In the genomic region with DNA sequence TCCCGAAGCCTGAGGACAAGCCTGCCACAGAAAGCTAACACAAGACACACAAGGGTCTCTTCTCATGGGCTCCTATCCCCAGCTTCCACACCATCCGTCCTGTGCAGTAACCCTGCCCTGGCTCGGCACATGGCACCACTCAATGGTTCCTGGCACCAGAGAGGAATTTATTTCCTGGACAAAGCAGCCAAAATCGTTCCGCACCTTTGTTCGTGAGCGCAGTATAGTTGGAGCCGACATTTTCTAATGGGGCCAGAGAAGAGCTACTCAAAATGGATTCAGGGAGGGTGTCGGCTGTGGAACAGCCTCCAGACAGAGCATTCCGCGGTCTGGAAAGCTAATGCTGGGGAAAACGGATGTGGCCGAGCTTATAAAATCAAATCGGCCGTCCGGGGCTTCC, we compare ENCODE assay signal across 10 mouse cellular contexts. TPM values are rescaled to one million over a fixed set of nuclear protein-coding genes. Genes with fewer than 3 reads are reported as not detected.
DNase-seq lines count a peak whose midpoint lies in the region; ATAC-seq and TF ChIP-seq lines count a peak whose summit lies in the region.
"Had no signal": no experiment of that assay in that cellular context is flagged by ENCODE, and none has a peak within 500 bp of the region (broad histone marks: within the 10 kb centered on the region; RNA-seq: fewer than 3 reads in every experiment).

No protein-coding gene starts in this region.

- ATAC-seq in hindbrain, embryonic 13.5 days (ENCODE audit: low FRiP score) = no peak
- 0 out of 2 replicates have a peak, but pooled peaks have one; percentile 38 for ATAC-seq in midbrain, embryonic 16.5 days

- peak overlapping the region; percentile 45 for H3K27ac ChIP-seq in hindbrain, embryonic 13.5 days
- no peak overlapping the region for H3K27ac ChIP-seq in hindbrain, embryonic 10.5 days
- H3K27ac ChIP-seq in cortical plate, adult 2 months (ENCODE audit: insufficient read depth, low read length) = peak overlapping the region; percentile 17
- H3K27ac ChIP-seq in embryonic fibroblast, embryonic 13.5 days (ENCODE audit: insufficient read depth, low read length) = peak overlapping the region; percentile 71
- H3K27ac ChIP-seq in midbrain, embryonic 16.5 days (ENCODE audit: low read length) = peak overlapping the region; percentile 41; the same call in 1 of the 2 replicates

- H3K9ac ChIP-seq in hindbrain, embryonic 13.5 days = no peak overlapping the region; the same call in 1 of the 2 replicates
- H3K9ac ChIP-seq in midbrain, embryonic 16.5 days (ENCODE audit: low read depth, low read length) = no peak overlapping the region; the same call in 1 of the 2 replicates

- H3K36me3 ChIP-seq in hindbrain, embryonic 13.5 days = no peaks in the 10 kb centered on the region
- H3K36me3 ChIP-seq in hindbrain, embryonic 10.5 days = no peaks in the 10 kb centered on the region
- no peaks in the 10 kb centered on the region for H3K36me3 ChIP-seq in midbrain, embryonic 16.5 days (ENCODE audit: control insufficient read depth, insufficient read depth, low read length)

- no peaks in the 10 kb centered on the region for H3K9me3 ChIP-seq in hindbrain, embryonic 13.5 days
- no peaks in the 10 kb centered on the region for H3K9me3 ChIP-seq in hindbrain, embryonic 10.5 days
- H3K9me3 ChIP-seq in midbrain, embryonic 16.5 days (replicated peaks; ENCODE audit: control insufficient read depth, low read length, poor library complexity, severe bottlenecking) = no peaks in the 10 kb centered on the region

- no peak overlapping the region for H3K4me3 ChIP-seq in hindbrain, embryonic 13.5 days
- H3K4me3 ChIP-seq in hindbrain, embryonic 10.5 days = no peak overlapping the region
- H3K4me3 ChIP-seq in cortical plate, adult 2 months (ENCODE audit: insufficient read depth, low read length) = no peak overlapping the region
- H3K4me3 ChIP-seq in embryonic fibroblast, embryonic 13.5 days (ENCODE audit: insufficient read depth, low read length) = no peak overlapping the region
- no peak overlapping the region for H3K4me3 ChIP-seq in midbrain, embryonic 16.5 days (ENCODE audit: low read depth, low read length)

- TF ChIP-seq POLR2A in cortical plate, adult 2 months (IDR thresholded peaks at IDR 0.05; ENCODE audit: extremely low read depth, insufficient read depth, low read length) = no peak
- TF ChIP-seq POLR2A in embryonic fibroblast, embryonic 13.5 days (IDR thresholded peaks at IDR 0.05; ENCODE audit: low read depth, low read length) = no peak

- no peak for TF ChIP-seq CTCF in cortical plate, adult 2 months (IDR thresholded peaks at IDR 0.05; ENCODE audit: extremely low read depth, insufficient read depth, low read length)
- TF ChIP-seq CTCF in embryonic fibroblast, embryonic 13.5 days (IDR thresholded peaks at IDR 0.05; ENCODE audit: borderline replicate concordance, insufficient read depth, low read length) = no peak

- H3K27me3 ChIP-seq in hindbrain, embryonic 13.5 days = peaks cover 99% of the 10 kb centered on the region
- peaks cover 100% of the 10 kb centered on the region for H3K27me3 ChIP-seq in hindbrain, embryonic 10.5 days (ENCODE audit: insufficient read depth, poor library complexity, severe bottlenecking)
- H3K27me3 ChIP-seq in midbrain, embryonic 16.5 days (ENCODE audit: control insufficient read depth, insufficient read depth, low read depth, low read length) = peaks cover 30% of the 10 kb centered on the region

- DNase-seq in hindbrain, embryonic 10.5 days (ENCODE audit: low spot score) = no peak
- no peak for DNase-seq in adrenal gland, postnatal 25 days
- no peak for DNase-seq in urinary bladder, adult 18-20 months (ENCODE audit: low spot score in 2 of 2)
- DNase-seq: kidney, postnatal 14 days; lung, postnatal 10 days; thymus, adult 18-20 months had no signal

- 69% methylated on average over 16 of the region's 16 CpGs for WGBS in hindbrain, embryonic 13.5 days
- 77% methylated on average over 16 of the region's 16 CpGs for WGBS in hindbrain, embryonic 10.5 days
- 62% methylated on average over 16 of the region's 16 CpGs for WGBS in midbrain, embryonic 16.5 days

- peaks cover 66% of the 10 kb centered on the region for H3K4me1 ChIP-seq in hindbrain, embryonic 13.5 days (replicated peaks)
- H3K4me1 ChIP-seq in hindbrain, embryonic 10.5 days (replicated peaks) = peaks cover 35% of the 10 kb centered on the region
- H3K4me1 ChIP-seq in cortical plate, adult 2 months (ENCODE audit: control insufficient read depth, insufficient read depth, low read length) = peaks cover 27% of the 10 kb centered on the region
- H3K4me1 ChIP-seq in embryonic fibroblast, embryonic 13.5 days (ENCODE audit: control insufficient read depth, insufficient read depth, low read length) = peaks cover 35% of the 10 kb centered on the region
- peaks cover 12% of the 10 kb centered on the region for H3K4me1 ChIP-seq in midbrain, embryonic 16.5 days (ENCODE audit: control insufficient read depth, insufficient read depth, low read length)

- H3K4me2 ChIP-seq in hindbrain, embryonic 13.5 days = no peak overlapping the region
- H3K4me2 ChIP-seq in midbrain, embryonic 16.5 days (ENCODE audit: low read length) = no peak overlapping the region

RNA-seq across cellular contexts. Expression of gene G430095P16Rik, which starts 26.7 kb away (rescaled TPM):
- 1.0 and 2.3 TPM in 2 replicates for polyA plus RNA-seq in hindbrain, embryonic 13.5 days (2015; fragmentation: Nextera tagmentation; extraction: Ambion mirVana)
- polyA plus RNA-seq in hindbrain, embryonic 10.5 days (2016; fragmentation: Nextera tagmentation; extraction: Ambion mirVana) = 0.54 and 1.9 TPM in 2 replicates
- 0.30 and 0.42 TPM in 2 replicates for polyA plus RNA-seq in cortical plate, adult 2 months (2012; rRNA removed)
- polyA plus RNA-seq in embryonic fibroblast, embryonic 13.5 days (2011; ENCODE audit: insufficient read length, low read depth, missing spikeins) = 0.74 TPM in 1 of 2 replicates, not detected in the other
- 0.80 and 1.1 TPM in 2 replicates for polyA plus RNA-seq in midbrain, embryonic 16.5 days (2015; fragmentation: Nextera tagmentation; extraction: Ambion mirVana)
- not detected in 2 replicates for total RNA-seq in adrenal gland, postnatal 25 days (2021)

RNA-seq across cellular contexts. Expression of gene Lyl1, which starts 48.3 kb away (rescaled TPM):
- polyA plus RNA-seq in hindbrain, embryonic 13.5 days (2015; fragmentation: Nextera tagmentation; extraction: Ambion mirVana) = 3.9 and 4.2 TPM in 2 replicates
- 5.6 and 6.5 TPM in 2 replicates for polyA plus RNA-seq in hindbrain, embryonic 10.5 days (2016; fragmentation: Nextera tagmentation; extraction: Ambion mirVana)
- 3.3 and 3.4 TPM in 2 replicates for polyA plus RNA-seq in cortical plate, adult 2 months (2012; rRNA removed)
- not detected in 2 replicates for polyA plus RNA-seq in embryonic fibroblast, embryonic 13.5 days (2011; ENCODE audit: insufficient read length, low read depth, missing spikeins)
- 2.2 and 3.1 TPM in 2 replicates for polyA plus RNA-seq in midbrain, embryonic 16.5 days (2015; fragmentation: Nextera tagmentation; extraction: Ambion mirVana)
- total RNA-seq in adrenal gland, postnatal 25 days (2021) = 3.1 and 3.8 TPM in 2 replicates

RNA-seq across cellular contexts. Expression of gene Nfix, which starts 50.6 kb away (rescaled TPM):
- polyA plus RNA-seq in hindbrain, embryonic 13.5 days (2015; fragmentation: Nextera tagmentation; extraction: Ambion mirVana) = 35.3 and 44.1 TPM in 2 replicates
- 0.07 and 0.29 TPM in 2 replicates for polyA plus RNA-seq in hindbrain, embryonic 10.5 days (2016; fragmentation: Nextera tagmentation; extraction: Ambion mirVana)
- polyA plus RNA-seq in cortical plate, adult 2 months (2012; rRNA removed) = 82.8 and 89.1 TPM in 2 replicates
- polyA plus RNA-seq in embryonic fibroblast, embryonic 13.5 days (2011; ENCODE audit: insufficient read length, low read depth, missing spikeins) = 173 and 236 TPM in 2 replicates
- 44.1 and 55.4 TPM in 2 replicates for polyA plus RNA-seq in midbrain, embryonic 16.5 days (2015; fragmentation: Nextera tagmentation; extraction: Ambion mirVana)
- total RNA-seq in adrenal gland, postnatal 25 days (2021) = 87.7 and 111 TPM in 2 replicates

Comparison
In these comparisons a context has a peak if more than half of its experiments do, and no peak if none do; other contexts are left out.
1. RNA of gene Nfix, which starts 50.6 kb away (polyA plus RNA-seq): 173 to 236 TPM in embryonic fibroblast, embryonic 13.5 days, 82.8 to 89.1 TPM in cortical plate, adult 2 months, 44.1 to 55.4 TPM in midbrain, embryonic 16.5 days and 35.3 to 44.1 TPM in hindbrain, embryonic 13.5 days; 0.07 to 0.29 TPM in hindbrain, embryonic 10.5 days; every median in the first group is over 10 times any median in the second.